Mouse (Mus musculus) mature B cell (primary cell): ENCODE data around the gene Fut8.
"Not testable (repeated sequence)": the region's sequence is repeated elsewhere in the genome, so short reads cannot be mapped to it uniquely, and the experiment has no call there.

Experiments used
- in situ Hi-C: fragments of 300-500 bp; cut with MboI; formaldehyde crosslinking; loops from 2 replicates; pipeline ENCODE4 v1.14.3; 2019

The Fut8 gene

GRCm38 (mm10) chr12:77222272-77222874 lies 15.6 kb upstream of the Fut8 start:
- in situ Hi-C loops, result no loop called here

- in situ Hi-C loops, result no loop called here
Measured at GRCm38 (mm10) chr12:77223595-77223994, 14.3 kb upstream of the Fut8 start.

GRCm38 (mm10) chr12:77224121-77224520 lies 13.8 kb upstream of the Fut8 start:
- in situ Hi-C loops, result no loop called here

GRCm38 (mm10) chr12:77224891-77225290 lies 13.0 kb upstream of the Fut8 start:
- in situ Hi-C loops, result loop anchor here (25.0 kb wide), 1 partner anchor 312 kb away; no protein-coding TSS in a partner anchor

GRCm38 (mm10) chr12:77225727-77226126 lies 12.2 kb upstream of the Fut8 start:
- in situ Hi-C loops, result loop anchor here (25.0 kb wide), 1 partner anchor 312 kb away; no protein-coding TSS in a partner anchor

- in situ Hi-C loops, result loop anchor here (25.0 kb wide), 1 partner anchor 301 kb away; no protein-coding TSS in a partner anchor
Measured at GRCm38 (mm10) chr12:77235958-77236357, 2.0 kb upstream of the Fut8 start.

GRCm38 (mm10) chr12:77238531-77239389 lies 835 bp downstream of the Fut8 start:
- in situ Hi-C loops, result loop anchor here (25.0 kb wide), 1 partner anchor 299 kb away; no protein-coding TSS in a partner anchor

GRCm38 (mm10) chr12:77239390-77240061 lies 1.6 kb downstream of the Fut8 start:
- in situ Hi-C loops, result loop anchor here (10.0 to 25.0 kb wide), 2 partner anchors 298 to 435 kb away; no protein-coding TSS in a partner anchor

- in situ Hi-C loops, result loop anchor here (10.0 to 25.0 kb wide), 2 partner anchors 297 to 434 kb away; no protein-coding TSS in a partner anchor
Measured at GRCm38 (mm10) chr12:77240372-77240771, 2.4 kb downstream of the Fut8 start.

GRCm38 (mm10) chr12:77240839-77241238 lies 2.9 kb downstream of the Fut8 start:
- in situ Hi-C loops, result loop anchor here (10.0 to 25.0 kb wide), 2 partner anchors 296 to 434 kb away; no protein-coding TSS in a partner anchor

- in situ Hi-C loops, result no loop called here
Measured at GRCm38 (mm10) chr12:77262650-77263049, 24.7 kb downstream of the Fut8 start.

GRCm38 (mm10) chr12:77263816-77264215 lies 25.9 kb downstream of the Fut8 start:
- in situ Hi-C loops, result no loop called here

- in situ Hi-C loops, result no loop called here
Measured at GRCm38 (mm10) chr12:77270694-77271093, 32.8 kb downstream of the Fut8 start.

GRCm38 (mm10) chr12:77288507-77288906 lies 50.6 kb downstream of the Fut8 start:
- in situ Hi-C loops, result no loop called here

- in situ Hi-C loops, result no loop called here
Measured at GRCm38 (mm10) chr12:77291017-77291416, 53.1 kb downstream of the Fut8 start.

GRCm38 (mm10) chr12:77291864-77292263 lies 53.9 kb downstream of the Fut8 start:
- in situ Hi-C loops, result not testable (repeated sequence)

- in situ Hi-C loops, result no loop called here
Measured at GRCm38 (mm10) chr12:77292375-77293258, 54.7 kb downstream of the Fut8 start.

- in situ Hi-C loops, result no loop called here
Measured at GRCm38 (mm10) chr12:77296119-77296518, 58.2 kb downstream of the Fut8 start.

- in situ Hi-C loops, result no loop called here
Measured at GRCm38 (mm10) chr12:77297114-77297513, 59.2 kb downstream of the Fut8 start.

GRCm38 (mm10) chr12:77297858-77298257 lies 59.9 kb downstream of the Fut8 start:
- in situ Hi-C loops, result no loop called here

GRCm38 (mm10) chr12:77302011-77302410 lies 64.1 kb downstream of the Fut8 start:
- in situ Hi-C loops, result no loop called here
